Mouse (Mus musculus) brain, embryonic 14.5 days (tissue): Measurements from ENCODE around the gene Tmem131. TPM values are rescaled to one million over a fixed set of nuclear protein-coding genes. Genes with fewer than 3 reads are reported as not detected.

ENCODE experiments used
- DNase-seq: peaks from one replicate; pipeline ENCODE4 v3.0.0-alpha.2; 2011; ENCODE audit warnings: low read depth
- CTCF ChIP-seq: fragments of 200-500 bp; IDR thresholded peaks from 2 replicates; pipeline ENCODE4 v1.5.1; 2012; ENCODE audit warnings: inconsistent platforms, mild to moderate bottlenecking, moderate library complexity, borderline replicate concordance; ENCODE audit not compliant: insufficient read depth, insufficient read length; ENCODE audit errors: extremely low read depth
- POLR2A ChIP-seq: fragments of 200-500 bp; IDR thresholded peaks from 2 replicates; pipeline ENCODE4 v1.6.1; 2012; ENCODE audit warnings: mild to moderate bottlenecking, inconsistent platforms, borderline replicate concordance; ENCODE audit not compliant: poor library complexity, insufficient read depth, insufficient read length, severe bottlenecking; ENCODE audit errors: extremely low read depth
- polyA plus RNA-seq: library from polyadenylated mRNA; depleted of rRNA; stranded (reverse); fragments of >200 nt; gene quantifications from 2 replicates; pipeline ENCODE4 v1.2.3, GENCODE M21; 2012

Gene Tmem131
- polyA plus RNA-seq, 1 experiment = 48.1 TPM

GRCm38 (mm10) chr1:36782476-36782875 lies 161.0 kb downstream of the Tmem131 start:
- TF ChIP-seq CTCF (no peak), POLR2A (no peak)
- no peak for DNase-seq

GRCm38 (mm10) chr1:36780793-36781192 lies 162.7 kb downstream of the Tmem131 start:
- TF ChIP-seq POLR2A (no peak), CTCF (no peak)
- DNase-seq = no peak

- no peak for DNase-seq
- TF ChIP-seq CTCF = no peak
- TF ChIP-seq POLR2A = no peak
Observed at GRCm38 (mm10) chr1:36772198-36772934, 171.1 kb downstream of the Tmem131 start.

GRCm38 (mm10) chr1:36770998-36771397 lies 172.5 kb downstream of the Tmem131 start:
- DNase-seq = peak; percentile 20
- TF ChIP-seq CTCF = no peak
- no peak for TF ChIP-seq POLR2A

- TF ChIP-seq POLR2A (no peak), CTCF (no peak)
- DNase-seq = no peak
Observed at GRCm38 (mm10) chr1:36769951-36770350, 173.5 kb downstream of the Tmem131 start.

GRCm38 (mm10) chr1:36768786-36769185 lies 174.7 kb downstream of the Tmem131 start:
- no peak for TF ChIP-seq POLR2A
- TF ChIP-seq CTCF = no peak
- DNase-seq = no peak

GRCm38 (mm10) chr1:36767321-36767720 lies 176.1 kb downstream of the Tmem131 start:
- no peak for TF ChIP-seq POLR2A
- TF ChIP-seq CTCF = no peak
- no peak for DNase-seq

- no peak for DNase-seq
- no peak for TF ChIP-seq POLR2A
- no peak for TF ChIP-seq CTCF
Observed at GRCm38 (mm10) chr1:36766431-36767205, 176.8 kb downstream of the Tmem131 start.

- no peak for DNase-seq
- no peak for TF ChIP-seq POLR2A
- no peak for TF ChIP-seq CTCF
Observed at GRCm38 (mm10) chr1:36761568-36761967, 181.9 kb downstream of the Tmem131 start, which contains the start of gene Zap70. Zap70 (plus strand) TSS chr1:36761798.

GRCm38 (mm10) chr1:36761061-36761460 lies 182.4 kb downstream of the Tmem131 start:
- DNase-seq = no peak
- TF ChIP-seq CTCF (no peak), POLR2A (no peak)

- TF ChIP-seq CTCF (no peak), POLR2A (no peak)
- no peak for DNase-seq
Observed at GRCm38 (mm10) chr1:36760401-36760800, 183.1 kb downstream of the Tmem131 start.
